Mouse (Mus musculus) Patski (cell line): ENCODE measurements around the gene Slc4a1ap. TPM values are rescaled to one million over a fixed set of nuclear protein-coding genes. Genes with fewer than 3 reads are reported as not detected.
"Not testable (repeated sequence)": the region's sequence is repeated elsewhere in the genome, so short reads cannot be mapped to it uniquely, and the experiment has no call there.

Experiments
- ATAC-seq: fragments of 100-300 bp; one replicate; pipeline ENCODE4 v1.8.0; 2021
- CTCF ChIA-PET: fragments of 350-600 bp; sonication (Branson Sonifier 250); formaldehyde crosslinking; loops from one replicate; lab custom pipeline; 2022; ENCODE audit warnings: inconsistent platforms; lab: Charles Lee
- POLR2A ChIA-PET: fragments of 350-600 bp; sonication (Branson Sonifier 250); formaldehyde crosslinking; loops from one replicate; lab custom pipeline; 2022; ENCODE audit warnings: antibody characterized with exemption, inconsistent platforms; lab: Charles Lee
- DNase-seq: peaks from one replicate; pipeline ENCODE4 v3.0.0-alpha.2; 2011; ENCODE audit warnings: low read depth, low spot score
- H3K27me3 ChIP-seq: fragments of 371-371 bp; one replicate; pipeline ENCODE4 v1.5.1; 2021
- CTCF ChIP-seq: fragments of 100-300 bp; IDR thresholded peaks from one replicate; pipeline ENCODE4 v1.5.1; 2021
- in situ Hi-C: fragments of 300-500 bp; cut with MboI; formaldehyde crosslinking; loops from 3 replicates; pipeline ENCODE4 v1.11.1; 2018; ENCODE audit warnings: low pct_unique_long_range_greater_than_20kb, mixed read lengths
- polyA plus RNA-seq: library from polyadenylated mRNA; unstranded; gene quantifications from one replicate; pipeline ENCODE4 v1.2.3, GENCODE M21; 2021

Slc4a1ap gene
- polyA plus RNA-seq, 1 experiment from 2014 or later: 45.8 TPM

DNA sequence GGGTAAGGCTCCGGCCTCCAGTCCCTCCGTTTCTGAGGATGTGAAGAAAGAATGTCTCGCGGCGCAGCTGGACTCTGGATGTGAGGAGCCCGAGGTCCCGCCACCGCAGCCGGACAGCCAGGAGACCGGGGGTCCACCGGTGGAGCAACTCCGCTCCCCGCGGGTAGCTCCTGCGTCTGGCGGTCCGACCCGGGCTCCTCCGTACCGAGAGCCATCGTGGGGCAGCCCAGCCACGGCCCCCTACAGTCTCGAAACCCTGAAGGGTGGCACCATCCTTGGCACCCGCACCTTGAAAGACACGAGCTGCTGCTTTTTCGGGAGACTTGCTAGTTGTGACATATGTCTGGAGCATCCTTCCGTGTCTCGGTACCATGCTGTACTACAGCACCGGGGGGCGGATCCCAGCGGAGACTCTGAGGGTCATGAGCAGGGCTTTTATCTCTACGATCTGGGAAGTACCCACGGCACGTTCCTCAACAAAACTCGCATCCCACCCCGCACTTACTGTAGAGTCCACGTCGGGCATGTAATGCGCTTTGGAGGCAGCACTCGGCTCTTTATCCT lies 404 bp downstream of the Slc4a1ap start:
- no peaks in the 10 kb centered on the region for H3K27me3 ChIP-seq
- TF ChIP-seq CTCF: no peak
- ChIA-PET POLR2A (interaction anchor here (1.7 kb wide), 1 partner anchor 16 kb away, joined by 4 read pairs; no protein-coding TSS in a partner anchor), CTCF (interaction anchor here (1.1 kb wide), 1 partner anchor 15 kb away, joined by 3 read pairs; no protein-coding TSS in a partner anchor)
- in situ Hi-C loops: no loop called here
- ATAC-seq (peak; percentile 20), DNase-seq (no peak)

GRCm38 (mm10) chr5:31527707-31528106 lies 912 bp downstream of the Slc4a1ap start, which contains the start of gene Supt7l:
Gene Supt7l, minus strand, starts transcription at chr5:31527807.
- ATAC-seq, POLR2A ChIA-PET, CTCF ChIA-PET, H3K27me3 ChIP-seq, in situ Hi-C loops, DNase-seq: not testable (repeated sequence)

DNA sequence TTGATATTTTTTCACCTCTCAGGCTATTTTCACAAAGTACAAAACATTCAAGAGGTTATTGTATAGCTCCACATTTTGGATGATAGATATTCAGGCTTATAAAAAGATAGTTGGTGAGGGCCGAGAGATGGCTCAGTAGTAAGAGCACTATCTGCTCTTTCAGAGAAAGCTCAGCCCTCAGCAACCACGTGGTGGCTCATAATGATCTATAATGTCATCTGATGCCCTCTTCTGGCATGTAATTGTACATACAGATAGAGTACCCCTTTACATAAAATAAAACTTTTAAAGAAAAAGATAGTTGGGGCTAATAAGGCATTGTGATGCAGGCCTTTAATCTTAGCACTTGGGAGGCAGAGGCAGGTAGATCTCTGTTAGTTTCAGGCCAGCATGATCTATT lies 1.8 kb downstream of the Slc4a1ap start:
- CTCF ChIA-PET: interaction anchor here (0.8 to 1.5 kb wide), 2 partner anchors 12 to 32 kb away, joined by 3 to 4 read pairs; no protein-coding TSS in a partner anchor
- POLR2A ChIA-PET: interaction anchor here (0.5 kb wide), 1 partner anchor 286 kb away, joined by 5 read pairs; no protein-coding TSS in a partner anchor
- no peak for TF ChIP-seq CTCF
- in situ Hi-C loops: no loop called here
- no peaks in the 10 kb centered on the region for H3K27me3 ChIP-seq
- ATAC-seq (no peak), DNase-seq (no peak)

DNA sequence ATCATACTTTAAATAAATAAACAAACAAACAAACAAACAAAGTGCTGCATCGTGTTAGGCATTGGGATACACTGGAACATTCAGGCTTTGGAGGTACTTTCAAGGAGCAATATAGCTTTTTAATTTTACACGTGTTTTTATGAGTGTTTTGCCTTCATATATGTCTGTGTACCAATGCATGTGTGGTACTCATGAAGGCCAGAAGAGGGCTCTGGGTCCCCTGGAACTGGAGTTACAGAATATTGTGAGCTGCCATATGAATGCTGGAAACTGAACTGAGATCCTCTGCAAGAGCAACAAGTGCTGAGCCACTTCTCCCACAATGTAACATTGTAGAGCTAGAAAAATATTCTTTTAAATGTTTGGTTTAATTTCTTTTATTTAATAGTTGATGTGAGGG lies 8.4 kb downstream of the Slc4a1ap start:
- ChIA-PET POLR2A (no interaction called here), CTCF (interaction anchor here (0.8 kb wide), 1 partner anchor 19 kb away, joined by 3 read pairs; no protein-coding TSS in a partner anchor)
- in situ Hi-C loops: no loop called here
- ATAC-seq: no peak
- no peaks in the 10 kb centered on the region for H3K27me3 ChIP-seq
- TF ChIP-seq CTCF: peak; percentile 43
- DNase-seq: no peak

- ATAC-seq (no peak), DNase-seq (no peak)
- ChIA-PET POLR2A (interaction anchor here (0.7 kb wide), 1 partner anchor 639 kb away, joined by 3 read pairs; no protein-coding TSS in a partner anchor), CTCF (interaction anchor here (0.8 to 2.3 kb wide), 3 partner anchors 10 to 638 kb away, joined by 3 to 4 read pairs (median 3); no protein-coding TSS in a partner anchor)
- no peak for TF ChIP-seq CTCF
- no peaks in the 10 kb centered on the region for H3K27me3 ChIP-seq
- in situ Hi-C loops: loop anchor here (25.0 kb wide), 1 partner anchor 953 kb away; no protein-coding TSS in a partner anchor
Observed at GRCm38 (mm10) chr5:31559401-31559800, 32.6 kb downstream of the Slc4a1ap start.

DNA sequence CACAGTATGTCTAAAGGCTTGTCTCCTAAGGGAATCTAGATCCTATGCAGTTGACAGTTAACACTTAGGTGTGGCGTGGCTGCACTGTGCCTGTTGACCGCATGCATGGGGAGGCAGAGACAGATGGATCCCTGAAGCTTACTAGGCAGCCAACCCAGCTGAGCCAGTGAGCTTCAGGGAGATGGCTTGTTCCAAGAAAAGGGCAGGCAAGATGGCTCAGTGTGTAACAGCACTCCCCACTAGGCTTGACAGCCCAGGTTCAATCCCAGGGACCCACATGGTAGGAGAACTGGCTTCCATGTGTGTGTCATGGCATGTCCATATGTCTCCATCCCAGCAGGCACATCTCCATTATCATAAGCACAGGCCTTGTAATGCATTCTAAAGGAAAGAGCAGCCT lies 33.6 kb downstream of the Slc4a1ap start:
- in situ Hi-C loops: loop anchor here (5.0 to 25.0 kb wide), 4 partner anchors 587 to 952 kb away; no protein-coding TSS in a partner anchor
- POLR2A ChIA-PET: no interaction called here
- no peak for TF ChIP-seq CTCF
- ATAC-seq (no peak), DNase-seq (no peak)
- CTCF ChIA-PET: interaction anchor here (0.8 to 2.3 kb wide), 2 partner anchors 11 to 32 kb away, joined by 3 to 4 read pairs; no protein-coding TSS in a partner anchor
- no peaks in the 10 kb centered on the region for H3K27me3 ChIP-seq

DNA sequence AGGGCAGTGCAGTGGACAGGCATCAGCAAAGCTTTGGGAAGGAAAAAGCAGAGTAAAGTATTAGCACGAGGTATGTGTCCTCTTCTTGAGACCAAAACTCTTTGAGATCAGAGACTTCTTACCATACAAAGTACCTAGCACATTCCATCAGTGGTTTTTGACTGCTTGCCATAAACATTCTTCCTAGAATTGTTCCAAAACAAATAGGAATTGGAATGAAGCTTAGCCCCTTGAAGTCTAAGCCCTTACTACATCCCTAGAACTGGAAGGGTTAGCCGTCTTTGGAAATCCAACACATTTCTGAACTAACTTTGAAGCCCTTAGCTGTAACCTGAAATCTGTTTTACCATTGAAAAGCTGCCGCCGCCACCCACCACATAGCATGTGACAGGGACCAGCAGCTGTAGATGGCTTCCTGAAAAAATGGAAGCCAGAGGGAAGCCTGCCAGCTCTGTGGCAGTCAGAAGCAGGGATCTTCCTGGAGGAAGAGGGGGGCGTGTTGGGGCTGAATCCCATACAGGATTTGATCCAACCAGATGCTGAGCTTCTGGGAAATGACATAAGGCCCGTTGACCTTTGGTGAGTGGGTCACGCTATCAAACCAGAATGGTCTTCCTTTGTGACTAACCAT lies 35.4 kb downstream of the Slc4a1ap start:
- ATAC-seq (peak; percentile 29), DNase-seq (no peak)
- in situ Hi-C loops: loop anchor here (5.0 to 25.0 kb wide), 4 partner anchors 585 to 950 kb away; no protein-coding TSS in a partner anchor
- POLR2A ChIA-PET: interaction anchor here (0.9 to 2.0 kb wide), 8 partner anchors 14 to 634 kb away, joined by 3 to 5 read pairs (median 3); no protein-coding TSS in a partner anchor
- CTCF ChIA-PET: interaction anchor here (1.2 to 8.1 kb wide), 10 partner anchors 11 to 655 kb away, joined by 3 to 83 read pairs (median 10); partner anchors contain the start of gene Mrpl33
- TF ChIP-seq CTCF: no peak
- H3K27me3 ChIP-seq: no peaks in the 10 kb centered on the region

DNA sequence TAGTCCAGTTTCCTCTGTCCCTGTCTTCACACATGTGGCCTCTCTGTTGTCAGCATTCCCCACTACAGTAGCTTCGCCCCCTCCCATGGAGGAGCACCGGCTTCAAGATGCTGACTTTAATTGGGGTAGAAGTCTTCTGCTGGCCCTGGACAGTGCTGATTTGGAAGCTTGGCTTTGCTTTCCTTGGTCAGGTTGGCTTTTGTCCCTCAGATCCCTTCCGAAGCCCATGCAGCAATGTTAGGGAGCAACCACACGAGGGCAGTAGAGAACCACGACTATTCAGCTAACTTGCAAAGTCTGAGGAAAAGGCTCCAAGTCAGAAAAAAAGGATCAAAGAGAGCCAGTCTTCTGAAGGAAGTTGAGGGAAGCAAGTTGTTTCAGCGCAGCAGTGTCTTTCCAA lies 36.7 kb downstream of the Slc4a1ap start:
- DNase-seq: no peak
- in situ Hi-C loops: loop anchor here (5.0 to 25.0 kb wide), 4 partner anchors 584 to 949 kb away; no protein-coding TSS in a partner anchor
- H3K27me3 ChIP-seq: no peaks in the 10 kb centered on the region
- ChIA-PET POLR2A (interaction anchor here (0.5 to 4.8 kb wide), 12 partner anchors 13 to 635 kb away, joined by 3 to 22 read pairs (median 3); no protein-coding TSS in a partner anchor), CTCF (interaction anchor here (0.6 to 8.1 kb wide), 16 partner anchors 10 to 654 kb away, joined by 3 to 83 read pairs (median 4); partner anchors contain the start of gene Mrpl33)
- peak; percentile 96 for TF ChIP-seq CTCF
- ATAC-seq: no peak

- no peak for DNase-seq
- CTCF ChIA-PET: interaction anchor here (0.7 to 8.1 kb wide), 11 partner anchors 12 to 653 kb away, joined by 3 to 83 read pairs (median 5); partner anchors contain the start of gene Mrpl33
- in situ Hi-C loops: loop anchor here (5.0 to 25.0 kb wide), 4 partner anchors 583 to 948 kb away; no protein-coding TSS in a partner anchor
- H3K27me3 ChIP-seq: no peaks in the 10 kb centered on the region
- POLR2A ChIA-PET: interaction anchor here (0.5 to 4.8 kb wide), 7 partner anchors 12 to 635 kb away, joined by 3 to 22 read pairs (median 4); no protein-coding TSS in a partner anchor
- ATAC-seq: no peak
- TF ChIP-seq CTCF: no peak
Observed at GRCm38 (mm10) chr5:31563905-31564304, 37.1 kb downstream of the Slc4a1ap start.

DNA sequence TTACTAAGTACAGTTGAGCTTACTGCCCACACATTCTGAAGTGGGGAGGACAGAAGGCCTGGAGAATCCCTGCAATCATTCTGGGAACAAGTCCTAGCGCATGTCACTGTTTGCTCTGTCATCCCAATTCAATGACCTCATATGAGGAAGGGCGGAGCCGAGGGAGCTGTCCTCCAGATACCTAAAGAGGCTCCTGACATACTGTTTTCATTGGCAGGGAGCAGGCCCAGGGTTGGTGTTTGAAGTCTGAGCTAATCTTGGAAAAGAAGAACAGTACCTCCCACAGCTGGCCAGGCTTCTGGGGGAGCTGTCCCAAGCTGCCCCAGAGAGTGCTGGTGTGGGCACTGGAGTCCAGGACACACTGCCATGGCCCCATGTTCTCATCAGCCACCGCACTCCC lies 38.2 kb downstream of the Slc4a1ap start:
- in situ Hi-C loops: loop anchor here (5.0 to 25.0 kb wide), 4 partner anchors 582 to 947 kb away; no protein-coding TSS in a partner anchor
- no peaks in the 10 kb centered on the region for H3K27me3 ChIP-seq
- peak; percentile 36 for ATAC-seq
- ChIA-PET CTCF (interaction anchor here (0.7 to 8.1 kb wide), 10 partner anchors 11 to 955 kb away, joined by 3 to 83 read pairs (median 5); no protein-coding TSS in a partner anchor), POLR2A (interaction anchor here (1.1 to 4.8 kb wide), 7 partner anchors 18 to 573 kb away, joined by 3 to 22 read pairs (median 6); no protein-coding TSS in a partner anchor)
- TF ChIP-seq CTCF: no peak
- no peak for DNase-seq
